Mouse (Mus musculus) fibroblast of lung, adult 2 months (primary cell): ENCODE results near the gene 5430403G16Rik.
A peak's percentile ranks its signal among the peaks of the same experiment; 100 is the strongest.
"Not testable (repeated sequence)": the region's sequence is repeated elsewhere in the genome, so short reads cannot be mapped to it uniquely, and the experiment has no call there.

Source experiments
- DNase-seq: peaks from one replicate; pipeline ENCODE4 v3.0.0-alpha.2; 2011; ENCODE audit warnings: low read depth

The 5430403G16Rik gene

GRCm38 (mm10) chr5:109690537-109691201 lies at the start of gene 5430403G16Rik:
Gene 5430403G16Rik, minus strand, starts transcription at chr5:109691041.
- DNase-seq = peak; percentile 74

DNA sequence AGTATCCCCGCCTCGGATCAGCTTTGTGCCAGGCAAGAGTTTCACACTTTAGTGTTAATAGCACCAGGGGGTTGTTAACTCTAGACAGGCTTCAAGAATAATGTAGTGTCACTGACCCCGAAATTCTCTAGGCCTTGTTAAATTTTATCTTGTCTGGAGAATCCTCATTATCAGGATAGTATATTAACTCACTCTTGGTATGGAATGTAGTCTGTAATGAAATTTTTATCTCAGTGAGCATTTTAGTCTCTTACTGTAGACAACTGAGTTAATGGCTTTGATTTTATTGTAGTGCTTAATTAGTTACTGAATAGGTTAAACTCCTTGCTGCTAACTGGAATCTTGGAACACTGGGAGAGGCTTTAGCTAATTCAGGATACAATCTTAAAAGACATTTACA lies 26.5 kb upstream of the 5430403G16Rik start:
- not testable (repeated sequence) for DNase-seq

DNA sequence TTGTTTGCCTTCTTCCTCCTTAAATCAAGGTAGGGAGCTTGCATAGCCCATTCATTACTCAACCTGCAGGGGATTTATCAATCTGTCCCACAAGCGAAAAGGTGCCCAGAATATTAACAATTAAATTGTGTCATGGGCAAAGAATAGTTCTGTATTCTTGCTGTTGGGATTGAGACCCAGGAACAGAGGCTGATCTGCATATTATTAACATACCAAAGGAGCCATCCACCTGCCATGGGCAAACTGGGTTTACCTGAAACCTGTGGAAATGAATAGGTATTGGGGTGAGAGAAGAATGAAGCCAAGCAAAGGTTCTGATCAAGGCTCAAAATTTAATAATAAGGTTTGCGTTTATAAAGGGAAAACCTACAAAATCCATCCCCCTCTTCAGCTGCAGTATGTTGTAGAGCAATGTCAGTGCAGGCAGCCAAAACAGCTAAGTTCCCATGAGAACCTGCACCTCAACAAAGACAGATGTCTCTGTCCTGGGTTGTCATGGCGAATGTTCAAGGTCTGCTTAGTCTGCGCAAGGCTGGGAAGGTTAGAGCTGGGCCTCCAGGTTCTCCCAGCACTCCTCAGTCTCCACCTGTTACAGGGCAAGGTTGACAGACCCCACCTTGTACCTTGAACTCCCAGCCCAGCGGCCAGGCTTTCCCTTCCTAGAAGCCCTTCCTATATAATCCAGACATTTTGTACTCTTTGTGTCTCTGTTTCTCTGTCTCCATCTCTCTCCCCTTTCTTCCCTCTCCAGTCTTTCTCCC lies 544 bp upstream of the 5430403G16Rik start:
- not testable (repeated sequence) for DNase-seq

DNA sequence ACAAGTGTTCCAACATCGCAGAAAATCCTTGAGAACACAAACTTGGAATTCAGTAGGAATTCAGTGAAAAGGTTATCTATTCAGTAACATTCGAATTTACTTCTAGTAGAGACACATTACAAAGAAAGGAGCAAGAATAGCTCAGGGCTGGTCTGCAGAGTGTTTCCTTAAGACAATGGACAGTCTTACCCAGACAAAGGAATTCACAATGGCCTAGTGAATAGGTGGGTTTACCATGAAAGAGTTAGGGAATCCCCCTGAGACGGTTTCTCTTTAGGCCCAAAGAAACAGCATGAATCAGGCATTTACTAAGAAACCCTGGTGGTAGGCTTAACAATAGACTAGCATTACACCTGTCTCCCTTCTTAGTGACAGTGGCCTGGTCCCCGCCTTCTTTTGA lies 7.9 kb downstream of the 5430403G16Rik start:
- DNase-seq = no peak
